Mouse (Mus musculus) erythroid progenitor cell, adult 5-6 weeks (primary cell): ENCODE measurements around the gene Tmem132d. TPM values are rescaled to one million over a fixed set of nuclear protein-coding genes. Genes with fewer than 3 reads are reported as not detected.

Experiments used
- ATAC-seq: replicated peaks from 2 replicates; pipeline ENCODE4 v1.8.0; 2016; ENCODE audit warnings: moderate number of reproducible peaks, mild to moderate bottlenecking, moderate TSS enrichment, inconsistent platforms; ENCODE audit not compliant: poor library complexity, low FRiP score, severe bottlenecking
- total RNA-seq, 2 experiments: library from RNA; stranded (forward) in 1 of 2; stranded (reverse) in 1 of 2; fragments of 150-400 nt in 1 of 2; fragments of 186-747, 209-891 nt in 1 of 2; gene quantifications; 2 replicates each; pipeline versions ENCODE4 v1.2.3 to v1.2.4; 2015 to 2017; ENCODE audit warnings: low replicate concordance in 2 of 2

Gene Tmem132d
- total RNA-seq, 2 experiments from 2014 or later = not detected

DNA sequence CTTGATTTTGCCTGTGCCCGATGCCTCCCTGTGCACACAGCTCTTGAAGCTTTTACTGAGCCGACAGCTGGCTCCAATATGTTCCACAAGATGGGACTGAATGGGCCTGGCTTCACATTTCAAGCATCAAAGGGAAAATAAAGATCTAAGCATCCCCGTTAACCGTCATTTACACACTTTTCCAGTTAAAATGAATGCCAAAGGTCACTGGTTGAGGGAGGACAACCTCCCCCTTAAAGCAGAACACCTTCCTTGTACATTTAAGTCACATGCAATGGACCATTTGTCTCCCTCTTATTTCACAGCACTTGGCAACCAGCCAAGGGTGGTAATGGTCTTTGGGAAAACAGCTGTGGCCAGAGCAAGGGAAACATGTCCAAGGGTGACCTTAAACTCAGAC lies 188.7 kb downstream of the Tmem132d start:
- no peak for ATAC-seq

DNA sequence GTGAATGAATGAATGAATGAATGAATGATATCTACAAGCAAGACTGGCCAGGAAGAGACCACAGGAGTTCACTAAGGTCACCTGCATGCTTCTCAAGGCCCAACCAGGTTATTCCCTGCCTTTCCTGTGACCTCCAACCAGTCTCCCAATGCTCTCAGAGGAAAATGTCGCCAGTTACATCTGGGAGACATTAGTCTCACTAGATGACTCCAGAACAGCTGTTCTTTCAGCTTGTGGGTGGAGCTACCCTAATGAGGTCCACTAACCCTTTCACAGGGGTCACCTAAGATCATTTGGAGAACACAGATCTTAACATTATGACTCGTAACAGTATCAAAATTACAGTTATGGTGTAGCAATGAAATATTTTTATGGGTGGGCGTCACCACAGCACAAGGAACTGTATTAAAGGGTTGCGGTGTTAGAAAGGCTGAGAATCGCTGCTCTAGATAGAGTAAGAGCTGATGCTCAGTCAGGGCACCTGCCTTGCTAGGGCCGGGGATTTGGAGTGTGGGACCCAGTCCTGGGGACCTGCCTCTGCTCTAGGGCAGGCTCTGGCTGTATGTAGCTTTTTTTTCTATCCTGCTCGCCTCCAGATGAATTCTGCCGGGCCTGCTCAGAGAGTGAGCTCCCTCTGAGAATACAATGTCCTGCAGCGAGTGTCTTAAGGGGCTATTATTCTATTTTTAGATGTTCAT lies 196.1 kb downstream of the Tmem132d start:
- no peak for ATAC-seq

- no peak for ATAC-seq
Measured at GRCm38 (mm10) chr5:128235611-128236010, 197.3 kb downstream of the Tmem132d start.

DNA sequence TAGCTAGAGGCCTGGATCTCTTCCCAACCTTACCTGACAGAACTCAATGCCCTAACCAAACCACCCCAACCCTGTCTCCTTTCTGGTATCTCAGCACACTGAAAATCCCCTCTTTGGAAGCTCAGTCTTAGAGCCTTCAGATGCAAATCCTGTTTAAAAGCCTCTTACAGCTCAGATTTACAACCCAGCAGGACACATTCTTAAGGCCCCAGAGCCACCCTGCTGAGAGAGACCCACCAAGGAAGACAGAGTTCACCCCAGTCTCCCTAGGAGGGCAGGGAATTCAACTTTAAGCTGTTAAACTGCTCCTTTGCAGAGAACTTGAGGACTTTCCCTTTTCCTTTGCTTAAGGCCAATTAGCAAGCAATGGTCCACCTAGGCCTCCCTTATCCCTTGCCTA lies 199.8 kb downstream of the Tmem132d start:
- ATAC-seq = no peak

GRCm38 (mm10) chr5:128218281-128218680 lies 214.6 kb downstream of the Tmem132d start:
- ATAC-seq = no peak

GRCm38 (mm10) chr5:128211125-128211524 lies 221.8 kb downstream of the Tmem132d start:
- ATAC-seq = no peak

GRCm38 (mm10) chr5:128205716-128206115 lies 227.2 kb downstream of the Tmem132d start:
- no peak for ATAC-seq

- ATAC-seq = no peak
Measured at GRCm38 (mm10) chr5:128204685-128205320, 228.1 kb downstream of the Tmem132d start.

DNA sequence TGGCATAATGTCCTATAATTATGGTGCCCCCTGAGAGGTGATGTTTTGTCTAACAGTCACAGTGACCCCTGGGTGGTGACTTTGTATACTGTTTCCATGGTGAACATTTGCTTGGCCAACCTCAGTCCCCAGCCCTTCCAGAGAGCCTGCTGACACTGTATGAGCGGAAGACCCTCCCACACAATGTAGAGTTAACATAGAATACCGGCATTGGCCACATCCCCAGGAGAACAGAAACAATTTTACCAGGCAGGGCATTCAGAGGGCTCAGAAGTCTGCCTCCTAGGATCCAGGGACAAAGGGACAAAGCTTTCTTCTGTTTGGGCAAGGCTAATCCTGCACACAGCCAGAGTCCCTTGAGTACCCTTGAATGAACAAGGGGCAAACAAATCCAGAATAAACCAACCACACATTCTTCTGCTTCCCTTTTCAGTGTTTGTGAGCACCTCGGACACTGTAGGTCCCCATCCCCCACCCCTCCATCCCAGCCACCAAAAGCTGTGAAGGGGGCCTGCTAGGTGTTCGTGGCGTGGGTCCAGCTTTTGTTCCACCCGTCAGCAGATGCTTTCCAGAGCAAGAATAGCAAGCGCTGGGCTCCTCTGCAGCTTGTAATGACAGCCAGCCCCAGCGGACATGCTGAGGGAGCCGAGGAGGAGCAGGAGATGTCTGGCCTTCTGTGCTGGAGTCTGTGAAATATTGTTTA lies 228.8 kb downstream of the Tmem132d start:
- ATAC-seq = no peak

GRCm38 (mm10) chr5:128194106-128194505 lies 238.8 kb downstream of the Tmem132d start:
- no peak for ATAC-seq

DNA sequence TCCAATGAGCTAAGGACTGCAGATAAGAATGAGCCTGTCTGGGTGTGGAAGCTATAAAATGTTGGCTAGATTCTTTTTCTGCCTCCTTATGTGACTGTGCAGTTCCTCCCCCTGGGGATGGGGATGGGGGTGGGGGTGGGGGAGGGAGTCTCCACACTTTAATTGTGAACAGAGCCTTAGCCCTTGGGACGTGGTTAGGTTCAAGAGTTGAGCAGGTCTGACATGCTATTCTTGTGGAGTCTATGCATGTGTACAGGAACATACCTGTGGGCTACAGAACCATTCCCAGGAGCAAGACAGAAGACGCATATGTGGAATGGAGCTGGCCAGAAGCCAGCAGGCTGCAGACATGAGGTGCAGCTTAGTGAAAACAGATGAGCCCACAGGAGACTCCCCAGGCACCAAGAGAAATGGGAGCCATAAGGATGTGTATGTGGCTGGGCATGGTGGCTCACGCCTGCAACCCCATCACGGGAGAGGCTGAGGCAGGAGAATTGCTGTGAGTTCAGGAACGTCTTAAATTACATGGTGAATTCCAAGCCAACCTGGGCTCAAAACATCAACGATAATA lies 240.3 kb downstream of the Tmem132d start:
- ATAC-seq = no peak

DNA sequence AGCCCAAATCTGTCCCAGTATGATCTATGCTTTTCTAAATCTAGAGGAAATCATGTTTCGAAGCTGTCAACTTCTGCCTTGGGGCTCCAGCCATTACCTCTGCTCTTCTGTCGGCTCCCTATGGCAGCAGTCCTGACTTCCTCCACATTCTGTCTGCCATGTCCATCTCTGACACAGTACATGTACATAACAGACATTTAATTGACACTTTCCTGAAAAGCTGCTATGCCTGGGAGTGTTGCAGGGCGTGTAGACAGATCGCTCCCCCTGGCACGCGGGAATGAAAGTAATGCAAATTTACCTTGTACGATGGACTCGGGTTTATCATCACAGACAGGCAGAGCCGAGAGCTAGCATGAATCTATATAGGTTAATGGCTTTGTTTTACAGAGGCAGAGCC lies 241.2 kb downstream of the Tmem132d start:
- no peak for ATAC-seq

DNA sequence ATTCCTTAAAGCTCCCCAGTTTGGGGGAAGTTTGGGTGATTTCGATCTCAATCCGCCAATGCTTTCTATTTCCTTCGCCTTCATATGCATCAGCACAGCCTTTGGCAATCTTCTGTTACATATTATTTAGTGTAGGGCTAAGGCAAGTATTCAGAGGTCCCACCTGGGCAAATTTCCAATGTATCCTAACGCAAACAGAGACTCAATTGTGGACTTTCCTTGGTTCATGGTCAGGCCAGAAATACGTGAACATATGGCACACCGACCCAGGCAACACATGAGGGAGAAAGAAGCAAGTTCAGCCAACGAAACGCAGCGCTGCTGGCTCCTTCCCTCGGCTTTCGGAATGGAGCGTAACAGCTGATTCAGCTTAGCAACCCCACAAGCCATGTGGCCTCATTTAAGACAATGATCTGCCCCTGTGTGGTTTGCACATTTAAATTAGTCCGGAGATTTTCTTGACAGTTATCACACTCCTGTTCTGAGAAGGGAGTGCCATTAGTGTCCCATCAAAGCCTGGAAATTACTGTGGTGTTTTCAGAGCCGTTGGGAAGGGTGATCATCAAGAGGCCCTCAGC lies 242.5 kb downstream of the Tmem132d start:
- no peak for ATAC-seq

- no peak for ATAC-seq
Measured at GRCm38 (mm10) chr5:128176234-128176633, 256.6 kb downstream of the Tmem132d start.

- ATAC-seq = no peak
Measured at GRCm38 (mm10) chr5:128158901-128159675, 273.8 kb downstream of the Tmem132d start.

DNA sequence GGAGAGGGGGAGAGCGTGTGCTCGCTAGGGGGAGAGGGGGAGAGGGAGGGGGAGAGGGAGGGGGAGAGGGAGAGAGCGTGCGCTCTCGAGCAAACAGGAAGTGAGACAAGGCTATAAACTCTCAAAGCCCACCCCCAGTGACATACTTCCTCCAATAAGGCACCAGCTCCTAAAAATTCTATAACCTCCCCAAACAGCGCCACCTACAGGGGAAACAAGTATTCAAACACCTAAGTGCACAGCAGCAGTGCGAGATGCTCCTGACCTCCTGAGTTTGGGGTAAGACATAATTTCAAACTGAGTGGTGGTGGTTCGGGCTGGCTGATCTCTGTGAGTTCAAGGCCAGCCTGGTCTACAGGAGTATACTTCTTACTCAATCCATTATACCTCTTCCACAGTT lies 281.4 kb downstream of the Tmem132d start:
- ATAC-seq = no peak

- no peak for ATAC-seq
Measured at GRCm38 (mm10) chr5:128146901-128147645, 285.8 kb downstream of the Tmem132d start.

DNA sequence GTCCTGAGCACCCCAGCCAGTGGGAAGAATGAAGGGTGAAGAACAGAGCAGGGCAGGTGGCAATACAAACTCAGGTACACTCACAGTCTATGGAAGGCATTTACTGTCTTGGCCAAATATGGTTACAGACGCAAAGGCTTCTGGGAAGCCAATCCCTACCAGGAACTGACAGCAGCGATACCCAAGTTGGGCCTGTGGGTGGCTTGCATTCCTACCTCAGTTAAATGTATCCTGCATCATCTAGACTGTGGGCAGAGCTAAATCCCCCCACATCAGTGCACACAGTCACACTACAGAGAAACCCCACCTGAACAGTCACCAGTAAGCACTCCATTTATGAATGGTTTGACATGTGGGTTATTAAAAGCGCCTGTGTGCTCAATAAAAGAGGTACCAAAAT lies 288.1 kb downstream of the Tmem132d start:
- no peak for ATAC-seq

GRCm38 (mm10) chr5:128136818-128137217 lies 296.1 kb downstream of the Tmem132d start:
- ATAC-seq = no peak
